Mouse (Mus musculus) inflammation-experienced regulatory T-cells, adult 16 weeks (primary cell): ENCODE results near the gene Ttc29. TPM values are rescaled to one million over a fixed set of nuclear protein-coding genes. Genes with fewer than 3 reads are reported as not detected.

Source experiments
- polyA plus RNA-seq: library from polyadenylated mRNA; unstranded; fragments of 100-300 nt; shearing (Covaris generic); gene quantifications from one replicate; pipeline ENCODE4 v1.2.1, GENCODE M21; 2017

Ttc29 gene
- polyA plus RNA-seq, result not detected

DNA sequence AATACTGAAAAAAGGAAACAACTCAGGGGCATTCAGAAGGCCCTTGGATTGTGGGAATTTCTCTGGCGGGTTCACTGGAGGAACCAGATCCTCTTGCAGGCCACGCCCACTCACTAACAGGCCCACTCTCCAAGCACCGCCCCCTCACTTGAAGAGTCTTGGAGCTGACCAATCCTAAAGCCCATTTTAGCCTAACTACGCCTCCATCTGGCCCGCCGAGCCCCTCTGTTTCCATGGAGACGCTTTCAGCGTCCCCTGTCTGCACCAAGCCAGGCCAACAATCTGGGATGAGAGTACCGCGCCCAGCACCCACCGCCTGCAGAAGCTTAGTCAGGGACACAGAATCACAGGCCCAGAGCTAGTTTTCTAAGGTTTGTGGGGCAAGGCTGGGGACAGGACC, at the start of gene Ttc29:
TSS of gene Ttc29 (plus strand) at position 224 of the 400 bp plus-strand sequence.

GRCm38 (mm10) chr8:78436071-78436651, 223.1 kb downstream of the Ttc29 start, which contains the start of gene Pou4f2:
Gene Pou4f2 (minus strand): TSS chr8:78436645.

Other genes starting within 250 kb of the Ttc29 start
- not detected for gene Pou4f2, start 223.3 kb downstream of the Ttc29 start, polyA plus RNA-seq